Mouse (Mus musculus) retina, postnatal 7 days (tissue): ENCODE data around the gene Hoga1.

Experiments used
- DNase-seq: peaks from one replicate; pipeline ENCODE4 v3.0.0-alpha.2; 2012; ENCODE audit warnings: low read depth, low spot score

The Hoga1 gene

DNA sequence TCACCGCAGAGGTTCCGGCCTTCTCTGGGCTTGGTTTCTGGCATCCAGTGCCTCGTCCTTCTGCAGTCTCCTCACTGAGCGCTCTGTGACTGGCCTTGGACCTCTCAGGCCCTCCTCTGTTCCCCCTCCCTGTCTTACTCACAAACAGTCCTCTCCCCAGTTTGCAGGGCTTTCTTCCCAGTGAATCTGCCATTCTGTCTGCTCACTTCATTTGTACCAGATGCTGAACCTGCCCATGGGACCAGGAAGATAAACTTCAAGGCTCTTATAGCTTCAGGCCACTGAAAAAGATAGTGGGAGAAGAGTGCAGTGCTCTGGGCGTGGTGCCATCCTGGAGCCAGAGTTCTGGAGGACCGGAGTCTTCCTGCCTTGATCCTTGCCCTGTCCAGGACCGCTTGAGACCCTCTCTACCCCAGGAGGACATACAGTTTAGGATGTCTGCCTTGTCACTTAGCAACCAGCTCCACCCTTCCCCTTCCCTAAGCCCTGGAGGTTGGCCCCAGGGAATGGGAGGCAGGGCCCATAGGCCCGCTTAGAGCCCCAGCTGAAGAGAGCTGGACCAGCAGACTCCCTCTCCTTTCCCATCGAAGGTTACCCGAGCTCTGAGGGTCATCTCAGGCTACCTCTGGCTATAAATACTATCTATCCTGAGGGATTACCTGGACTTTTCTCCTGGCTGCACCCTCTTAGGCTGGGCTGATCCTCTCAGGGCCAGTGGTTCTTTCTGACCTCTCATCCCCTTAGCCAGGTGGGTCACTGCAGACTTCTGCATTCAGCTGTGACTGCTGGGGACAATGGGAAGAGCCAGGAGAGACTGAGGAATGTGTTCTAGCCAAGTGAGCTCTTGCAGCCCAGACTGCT lies 23.5 kb upstream of the Hoga1 start:
- peak; percentile 60 for DNase-seq

DNA sequence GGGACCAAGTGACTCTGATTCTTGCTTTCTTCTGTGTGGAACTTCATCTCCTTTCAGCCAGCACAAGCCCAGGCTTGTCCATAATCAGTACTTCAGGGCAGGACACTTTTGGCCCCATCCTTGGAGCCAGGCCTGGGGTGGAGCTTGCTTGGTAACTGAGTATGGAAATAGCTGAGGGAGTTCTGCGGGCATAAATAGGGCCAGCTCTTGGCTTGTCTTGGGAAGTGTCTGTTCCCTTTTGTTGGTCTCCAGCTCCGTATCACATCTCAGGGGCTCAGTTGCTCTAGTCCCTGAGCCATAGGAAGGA lies 22.9 kb upstream of the Hoga1 start:
- no peak for DNase-seq

DNA sequence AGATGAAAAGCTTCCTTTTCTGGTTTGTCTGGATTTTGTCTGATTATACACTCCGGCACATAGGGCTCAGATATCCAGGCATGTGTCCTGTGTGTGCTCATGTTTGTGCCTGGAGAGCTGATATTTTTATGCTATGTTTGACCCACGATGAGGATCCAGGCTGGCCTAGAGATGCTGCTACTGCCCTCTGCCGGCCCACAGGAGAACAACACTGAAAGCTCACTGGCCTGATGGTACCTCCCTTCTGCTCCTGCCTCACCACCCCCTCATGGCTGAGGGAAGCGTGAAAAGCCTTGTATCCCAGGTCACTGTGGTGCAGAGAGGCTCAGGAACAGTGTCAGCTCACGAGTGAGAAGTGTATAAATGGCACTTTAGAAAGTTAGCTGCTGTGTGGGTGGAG lies 19.3 kb upstream of the Hoga1 start:
- DNase-seq: peak; percentile 73

DNA sequence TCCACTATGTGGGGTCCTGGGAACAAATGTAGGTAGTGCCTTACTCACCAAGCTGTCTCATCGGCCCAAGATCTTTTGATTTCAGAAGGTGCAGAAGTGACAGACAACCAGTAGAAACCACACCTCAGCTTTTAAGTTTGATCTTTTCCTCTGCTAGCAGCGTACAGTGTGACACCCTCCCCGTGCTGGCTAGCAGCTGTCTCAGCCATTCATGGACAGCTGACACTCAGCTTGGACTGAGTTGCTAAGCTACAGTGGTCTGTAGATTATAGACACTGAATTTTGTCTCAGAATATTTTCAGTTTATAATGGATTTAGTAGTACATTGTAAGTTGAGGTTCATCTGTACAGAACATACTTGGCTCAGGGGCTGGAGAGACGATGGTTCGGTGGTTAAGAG lies 14.3 kb upstream of the Hoga1 start:
- no peak for DNase-seq

DNA sequence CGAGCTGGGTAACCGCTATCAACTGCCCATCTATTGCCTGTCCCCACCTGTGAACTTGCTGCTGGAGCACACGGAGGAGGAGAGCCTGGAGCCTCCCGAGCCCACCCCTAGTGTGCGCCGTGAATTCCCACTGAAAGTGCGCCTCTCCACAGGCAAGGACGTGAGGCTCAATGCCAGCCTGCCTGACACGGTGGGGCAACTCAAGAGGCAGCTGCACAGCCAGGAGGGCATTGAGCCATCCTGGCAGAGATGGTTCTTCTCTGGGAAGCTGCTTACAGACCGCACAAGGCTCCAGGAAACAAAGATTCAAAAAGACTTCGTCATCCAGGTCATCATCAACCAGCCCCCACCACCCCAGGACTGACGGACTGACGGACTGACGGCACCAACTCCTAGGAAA lies 11.8 kb upstream of the Hoga1 start:
- no peak for DNase-seq

DNA sequence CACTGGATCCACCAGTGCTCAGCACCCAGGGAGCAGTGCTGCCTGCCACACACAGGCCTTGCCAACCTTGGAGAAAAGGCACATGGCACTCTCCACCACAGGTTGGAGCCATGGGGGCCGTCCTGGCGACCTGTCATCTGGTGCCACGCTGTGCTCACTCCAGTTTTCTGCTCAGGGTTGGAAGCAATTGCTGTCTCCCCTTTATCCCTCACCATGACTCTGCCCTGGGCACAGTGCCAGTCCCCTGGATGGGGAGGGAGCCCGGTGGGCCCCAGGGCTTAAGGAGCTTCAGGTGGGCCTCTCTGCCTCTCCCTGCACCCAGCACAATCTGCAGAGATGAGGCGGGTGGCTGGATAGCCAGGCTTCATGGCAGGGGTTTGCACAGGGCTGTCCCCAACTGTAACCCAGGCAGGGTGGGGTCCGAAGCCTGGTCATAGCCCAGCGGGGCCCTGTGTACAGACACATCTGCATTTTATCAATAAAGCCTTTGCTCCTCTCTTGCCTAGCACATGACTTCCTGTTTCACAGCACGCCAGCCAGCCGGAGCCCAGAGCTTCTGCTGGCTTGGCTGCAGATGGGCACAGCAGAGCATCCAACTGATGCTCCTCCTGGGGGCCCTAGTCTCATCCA lies 11.1 kb upstream of the Hoga1 start:
- no peak for DNase-seq

- no peak for DNase-seq
Measured at GRCm38 (mm10) chr19:42034881-42035455, 10.4 kb upstream of the Hoga1 start.

GRCm38 (mm10) chr19:42035456-42036248 lies 9.8 kb upstream of the Hoga1 start, which contains the start of gene Ankrd2:
Gene Ankrd2 (plus strand): TSS chr19:42036000.
- peak; percentile 75 for DNase-seq

DNA sequence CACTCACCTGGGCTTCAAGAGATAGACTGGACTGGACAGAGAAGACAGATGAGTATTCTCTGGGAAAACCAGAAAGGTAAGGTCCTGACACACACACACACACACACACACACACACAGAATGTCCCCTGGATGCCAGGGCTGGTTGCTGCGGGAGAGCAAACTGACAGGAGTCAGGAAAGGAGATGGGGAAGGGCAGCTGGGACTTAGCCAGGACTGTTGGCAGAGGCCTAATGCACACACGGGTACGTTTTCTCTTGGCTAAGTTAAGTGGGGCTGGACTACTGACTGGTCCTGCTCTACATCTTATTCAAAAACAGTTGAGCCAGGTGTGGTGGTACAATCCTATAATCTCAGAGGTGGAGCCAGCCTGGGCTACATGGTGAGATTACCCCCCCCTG lies 9.1 kb upstream of the Hoga1 start:
- DNase-seq: no peak

DNA sequence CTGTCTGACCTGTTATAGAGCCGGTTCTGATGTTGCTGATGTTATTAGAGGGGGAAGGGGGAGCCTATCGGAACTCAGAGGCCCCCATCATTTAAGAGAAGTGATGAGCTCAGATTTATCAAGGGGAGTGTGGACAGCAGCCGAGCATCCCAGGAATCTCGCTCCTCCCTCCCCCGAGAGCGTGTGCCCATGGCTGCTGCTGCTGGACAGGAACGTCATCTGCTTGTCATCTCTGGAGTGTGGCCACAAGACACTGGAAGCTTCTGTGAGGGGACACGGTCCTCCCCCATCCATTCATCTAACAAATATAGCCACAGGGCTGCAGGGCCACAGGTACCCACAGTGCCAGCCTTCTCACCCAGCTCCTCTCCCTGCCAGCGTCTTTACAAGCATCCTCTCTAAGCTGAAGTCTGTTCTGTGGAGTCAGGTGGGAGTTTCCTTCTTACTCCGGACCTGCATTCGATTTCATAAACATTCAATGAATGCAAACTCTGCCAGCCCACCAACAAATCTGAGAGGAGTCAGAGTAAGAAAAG lies 8.2 kb upstream of the Hoga1 start:
- DNase-seq: no peak

- no peak for DNase-seq
Measured at GRCm38 (mm10) chr19:42038310-42038709, 7.1 kb upstream of the Hoga1 start.

DNA sequence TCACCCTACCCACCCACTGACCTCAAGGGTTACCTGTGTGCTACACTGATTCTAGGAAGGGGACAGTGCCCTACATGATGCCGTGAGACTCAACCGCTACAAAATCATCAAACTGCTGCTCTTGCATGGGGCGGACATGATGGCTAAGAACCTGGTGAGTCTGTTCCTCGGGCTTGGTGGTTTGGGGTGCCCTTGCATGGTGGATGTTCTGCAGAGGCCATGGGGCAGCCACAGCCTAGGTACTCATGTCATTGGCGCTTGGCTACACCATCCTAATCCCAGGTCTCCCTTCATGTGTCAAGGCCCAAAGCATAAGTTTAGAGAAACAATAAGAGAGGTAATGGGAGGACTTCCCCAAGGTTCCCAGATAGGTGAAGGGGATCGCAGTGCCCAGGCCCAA lies 1.4 kb upstream of the Hoga1 start:
- DNase-seq: no peak

GRCm38 (mm10) chr19:42050251-42050650 lies 4.8 kb downstream of the Hoga1 start:
- DNase-seq: no peak

GRCm38 (mm10) chr19:42051351-42051750 lies 5.9 kb downstream of the Hoga1 start:
- no peak for DNase-seq

DNA sequence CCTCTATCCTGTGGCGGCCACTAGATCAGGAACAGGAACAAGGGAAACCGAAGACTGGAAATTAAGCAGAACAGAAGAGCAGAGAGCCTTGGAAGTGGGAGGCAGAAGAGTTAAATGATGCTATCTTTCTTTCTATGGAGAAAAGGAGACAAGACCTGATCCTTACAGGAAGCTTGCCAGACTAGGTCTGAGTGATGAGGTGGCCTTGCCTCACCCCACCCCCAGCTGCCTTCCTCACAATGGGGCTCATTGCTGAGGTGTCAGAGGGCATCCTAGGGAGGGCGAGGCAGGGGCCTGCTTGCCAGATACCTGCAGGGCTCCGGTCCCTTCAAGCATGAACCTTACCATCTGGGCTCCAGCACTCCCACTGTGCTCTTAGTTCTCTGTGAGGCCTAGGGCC lies 6.5 kb downstream of the Hoga1 start, which contains the start of gene 4933411K16Rik:
4933411K16Rik (plus strand) TSS at position 301 of the 400 bp plus-strand sequence.
- DNase-seq: no peak

GRCm38 (mm10) chr19:42054255-42054654 lies 8.8 kb downstream of the Hoga1 start:
- DNase-seq: no peak

GRCm38 (mm10) chr19:42055881-42056280 lies 10.5 kb downstream of the Hoga1 start:
- DNase-seq: no peak

GRCm38 (mm10) chr19:42056719-42057409 lies 11.5 kb downstream of the Hoga1 start:
- no peak for DNase-seq

- DNase-seq: no peak
Measured at GRCm38 (mm10) chr19:42058426-42058825, 13.0 kb downstream of the Hoga1 start.

GRCm38 (mm10) chr19:42061443-42061842 lies 16.0 kb downstream of the Hoga1 start:
- DNase-seq: no peak
